Mouse (Mus musculus) urinary bladder, postnatal 10 days (tissue): ENCODE results near the gene Prelp.

Source experiments
- DNase-seq: peaks from one replicate; pipeline ENCODE4 v3.0.0; 2022; ENCODE audit warnings: low spot score

Gene Prelp

GRCm38 (mm10) chr1:133934354-133934963 is 13.2 kb upstream of the Prelp start:
- DNase-seq = no peak

- no peak for DNase-seq
These were observed 12.3 kb upstream of the Prelp start for GRCm38 (mm10) chr1:133933301-133934195.

GRCm38 (mm10) chr1:133929980-133930379 is 8.8 kb upstream of the Prelp start:
- DNase-seq = no peak

- DNase-seq = no peak
These were observed 4.0 kb upstream of the Prelp start for GRCm38 (mm10) chr1:133925223-133925622.

- no peak for DNase-seq
These were observed 3.1 kb upstream of the Prelp start for GRCm38 (mm10) chr1:133924141-133924875.

- no peak for DNase-seq
These were observed 1.9 kb upstream of the Prelp start for GRCm38 (mm10) chr1:133923071-133923470.

GRCm38 (mm10) chr1:133920876-133921275 is 338 bp downstream of the Prelp start:
- no peak for DNase-seq

- no peak for DNase-seq
These were observed 813 bp downstream of the Prelp start for GRCm38 (mm10) chr1:133920401-133920800.

- DNase-seq = no peak
These were observed 3.1 kb downstream of the Prelp start for GRCm38 (mm10) chr1:133918088-133918470.

- DNase-seq = no peak
These were observed 3.6 kb downstream of the Prelp start for GRCm38 (mm10) chr1:133917456-133918087.

- DNase-seq = no peak
These were observed 5.4 kb downstream of the Prelp start for GRCm38 (mm10) chr1:133915723-133916355.

GRCm38 (mm10) chr1:133915115-133915514 is 6.1 kb downstream of the Prelp start:
- DNase-seq = no peak

GRCm38 (mm10) chr1:133913018-133913417 is 8.2 kb downstream of the Prelp start:
- no peak for DNase-seq

- DNase-seq = no peak
These were observed 9.8 kb downstream of the Prelp start for GRCm38 (mm10) chr1:133911456-133911855.

GRCm38 (mm10) chr1:133911008-133911407 is 10.2 kb downstream of the Prelp start:
- no peak for DNase-seq

GRCm38 (mm10) chr1:133910108-133910507 is 11.1 kb downstream of the Prelp start:
- no peak for DNase-seq

GRCm38 (mm10) chr1:133908659-133909575 is 12.3 kb downstream of the Prelp start:
- no peak for DNase-seq

- no peak for DNase-seq
These were observed 13.1 kb downstream of the Prelp start, which contains the start of gene Optc for GRCm38 (mm10) chr1:133907949-133908658. Gene Optc, minus strand, starts transcription at chr1:133907999.

- DNase-seq = no peak
These were observed 14.8 kb downstream of the Prelp start for GRCm38 (mm10) chr1:133906420-133906819.

- DNase-seq = no peak
These were observed 20.4 kb downstream of the Prelp start for GRCm38 (mm10) chr1:133900825-133901224.
